Mouse (Mus musculus) heart, postnatal 0 days (tissue): ENCODE data around the gene Magi1.

Experiments
- CTCF ChIP-seq: IDR thresholded peaks from 2 replicates; pipeline ENCODE4 v1.5.1; 2016; ENCODE audit warnings: antibody characterized with exemption, control low read depth, low read depth
- EP300 ChIP-seq: IDR thresholded peaks from 2 replicates; pipeline ENCODE4 v1.6.1; 2016; ENCODE audit warnings: antibody characterized with exemption, low read depth

DNA sequence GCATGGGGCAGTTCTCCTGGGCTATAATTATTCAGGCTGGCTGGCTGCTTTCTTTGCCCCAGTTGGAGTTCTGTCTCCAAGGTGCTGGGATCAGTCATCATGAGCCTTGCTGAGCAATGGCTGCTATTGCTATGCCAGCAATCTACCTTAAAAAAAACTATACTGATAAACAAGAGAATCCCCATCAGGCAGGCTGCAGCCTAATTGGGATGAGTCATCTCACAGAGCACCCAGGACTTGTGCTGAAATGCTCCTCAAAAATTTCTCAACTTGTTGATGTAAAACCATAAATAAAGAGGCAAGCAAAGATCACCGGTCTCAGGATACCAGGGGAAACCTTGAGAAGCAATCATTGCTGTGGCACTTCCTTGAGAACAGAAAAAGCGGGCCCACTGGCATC lies 141.2 kb downstream of the Magi1 start:
- TF ChIP-seq CTCF, result no peak
- no peak for TF ChIP-seq EP300
